Mouse (Mus musculus) spleen, adult 2 months (tissue): ENCODE results near the gene Trf. TPM values are rescaled to one million over a fixed set of nuclear protein-coding genes. Genes with fewer than 3 reads are reported as not detected.

Experiments
- DNase-seq, 2 experiments: peaks; one replicate each; pipeline versions ENCODE4 v3.0.0 to v3.0.0-alpha.2; 2012 to 2021; ENCODE audit warnings: low spot score in 2 of 2, low read depth in 1 of 2
- H3K27ac ChIP-seq: fragments of 200-500 bp; 2 replicates; pipeline ENCODE4 v1.5.1; 2012; ENCODE audit warnings: low read length, inconsistent platforms; ENCODE audit not compliant: insufficient read depth
- H3K27me3 ChIP-seq: fragments of 200-500 bp; 2 replicates; pipeline ENCODE4 v1.6.1; 2012; ENCODE audit warnings: mild to moderate bottlenecking, moderate library complexity, low read length, inconsistent platforms; ENCODE audit not compliant: control insufficient read depth, insufficient read depth
- H3K36me3 ChIP-seq: fragments of 200-500 bp; 2 replicates; pipeline ENCODE4 v1.6.1; 2012; ENCODE audit warnings: mild to moderate bottlenecking, low read length, inconsistent platforms; ENCODE audit not compliant: control insufficient read depth, insufficient read depth
- H3K4me1 ChIP-seq: fragments of 200-500 bp; 2 replicates; pipeline ENCODE4 v1.6.1; 2011; ENCODE audit warnings: inconsistent platforms; ENCODE audit not compliant: control insufficient read depth, insufficient read depth, insufficient read length
- H3K4me3 ChIP-seq: fragments of 200-500 bp; 2 replicates; pipeline ENCODE4 v1.5.1; 2011; ENCODE audit warnings: mild to moderate bottlenecking, inconsistent platforms; ENCODE audit not compliant: insufficient read depth, insufficient read length; ENCODE audit errors: extremely low read depth
- CTCF ChIP-seq: fragments of 200-500 bp; IDR thresholded peaks from 2 replicates; pipeline ENCODE4 v1.5.1; 2011; ENCODE audit warnings: mild to moderate bottlenecking, inconsistent platforms; ENCODE audit not compliant: insufficient read depth, insufficient read length, insufficient replicate concordance; ENCODE audit errors: extremely low read depth
- POLR2A ChIP-seq: fragments of 200-500 bp; IDR thresholded peaks from 2 replicates; pipeline ENCODE4 v1.6.1; 2011; ENCODE audit warnings: low read depth, low read length, inconsistent platforms
- WGBS: fragments of 180-500 bp; shearing (Covaris S2); methylation state at CpG from one replicate; pipeline ENCODE4 v1.1.7; 2018; 5-methylcytosine and 5-hydroxymethylcytosine counted together
- polyA plus RNA-seq: library from polyadenylated mRNA; depleted of rRNA; stranded (reverse); fragments of >200 nt; gene quantifications from 2 replicates; pipeline ENCODE4 v1.2.3, GENCODE M21; 2012; rRNA removed

Gene Trf
- polyA plus RNA-seq, 1 experiment = 259 TPM

DNA sequence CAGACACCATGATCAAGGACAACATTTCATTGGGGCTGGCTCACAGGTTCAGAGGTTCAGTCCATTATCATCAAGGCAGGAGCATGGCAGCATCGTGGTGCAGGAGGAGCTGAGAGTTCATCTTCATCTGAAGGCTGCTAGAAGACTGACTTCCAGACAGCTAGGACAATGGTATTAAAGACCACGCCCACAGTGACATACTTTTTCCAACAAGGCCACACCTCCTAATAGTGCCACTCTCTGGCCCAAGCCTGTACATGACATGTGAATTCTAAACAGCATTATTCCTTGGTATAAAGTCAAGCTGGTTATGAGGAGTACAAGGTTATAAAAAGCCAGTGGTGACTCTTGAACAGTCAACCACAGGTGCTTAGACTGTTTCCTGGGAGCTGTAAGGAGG lies 75.7 kb downstream of the Trf start:
- H3K36me3 ChIP-seq = no peaks in the 10 kb centered on the region
- no peak overlapping the region for H3K4me3 ChIP-seq
- WGBS = 81% methylated on average over 2 of the region's 2 CpGs
- no peak for TF ChIP-seq CTCF
- TF ChIP-seq POLR2A = no peak
- H3K27me3 ChIP-seq = no peaks in the 10 kb centered on the region
- DNase-seq = no peak
- no peaks in the 10 kb centered on the region for H3K4me1 ChIP-seq
- no peak overlapping the region for H3K27ac ChIP-seq

Other genes starting within 250 kb of the Trf start
- 57.0 and 67.5 TPM in 2 replicates for gene Slco2a1, start 241.7 kb downstream of the Trf start, polyA plus RNA-seq
- gene Rab6b, start 118.7 kb downstream of the Trf start, polyA plus RNA-seq = 1.4 and 8.3 TPM in 2 replicates
- gene Srprb, start 28.3 kb downstream of the Trf start, polyA plus RNA-seq = 21.2 and 28.4 TPM in 2 replicates
- 2.6 TPM in 1 of 2 replicates, not detected in the other for gene Gm20425, start 137 bp downstream of the Trf start, polyA plus RNA-seq
- gene 1300017J02Rik, start 74.6 kb upstream of the Trf start, polyA plus RNA-seq = 5.5 and 8.0 TPM in 2 replicates
- 13.0 and 13.9 TPM in 2 replicates for gene Topbp1, start 74.8 kb upstream of the Trf start, polyA plus RNA-seq
- gene Cdv3, start 135.4 kb upstream of the Trf start, polyA plus RNA-seq = 29.4 and 46.7 TPM in 2 replicates
- 6.9 and 8.9 TPM in 2 replicates for gene Bfsp2, start 250.0 kb upstream of the Trf start, polyA plus RNA-seq